Mouse (Mus musculus) small intestine, adult 10 weeks (tissue): Measurements from ENCODE around the gene Gsdma3. TPM values are rescaled to one million over a fixed set of nuclear protein-coding genes. Genes with fewer than 3 reads are reported as not detected.

Experiments used
- polyA plus RNA-seq: library from polyadenylated mRNA; stranded (reverse); fragments of 350-450 nt; fragmentation: Illumina TruSeq; extraction: RNeasy Lipid Tissue Mini Kit (QIAGEN cat#74804); gene quantifications from one replicate; pipeline ENCODE4 v1.2.3, GENCODE M21; 2014; ENCODE audit warnings: low replicate concordance

The Gsdma3 gene
- polyA plus RNA-seq = not detected

DNA sequence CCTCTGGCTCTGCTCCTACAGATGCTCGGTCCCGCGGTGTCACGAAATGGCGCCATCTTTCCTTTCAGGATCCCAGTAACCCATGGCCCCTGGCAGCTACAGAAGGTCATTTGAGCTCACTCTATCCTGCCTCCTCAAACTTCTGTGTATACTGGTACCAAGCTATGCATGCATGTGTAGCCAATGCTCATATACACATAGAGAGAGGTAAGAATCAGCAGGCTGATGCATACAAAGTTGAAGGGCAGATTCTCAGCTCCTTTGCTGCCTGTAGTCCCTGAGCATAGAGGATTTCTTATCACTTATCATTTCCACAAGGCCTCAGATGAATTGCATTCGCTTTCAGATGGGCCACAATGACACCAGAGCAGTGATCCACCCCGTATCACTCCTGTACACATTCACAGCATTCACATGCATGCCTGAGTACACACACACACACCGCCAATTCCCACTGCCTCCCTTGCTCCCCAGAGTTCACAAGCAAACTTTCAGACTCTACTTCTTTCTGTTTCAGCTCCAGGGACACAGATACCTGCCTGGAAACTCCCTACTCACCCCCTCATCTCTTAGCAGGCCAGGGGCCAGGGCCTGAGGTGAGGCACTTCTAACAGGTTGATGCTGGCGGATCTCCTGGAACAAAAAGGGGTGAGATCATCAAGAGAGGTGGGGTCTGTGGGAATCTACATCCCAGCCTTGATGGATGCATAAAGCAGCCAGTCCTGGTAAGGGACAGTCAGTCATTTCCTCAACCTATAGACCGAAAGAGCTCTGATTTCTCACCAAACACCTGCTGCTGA lies at the start of gene Gsdma3, which contains the start of gene Gm12355:
Gene Gsdma3 (plus strand): TSS at position 750 of the 800 bp plus-strand sequence.
Gene Gm12355 (minus strand): TSS at position 51 of the 800 bp plus-strand sequence.

DNA sequence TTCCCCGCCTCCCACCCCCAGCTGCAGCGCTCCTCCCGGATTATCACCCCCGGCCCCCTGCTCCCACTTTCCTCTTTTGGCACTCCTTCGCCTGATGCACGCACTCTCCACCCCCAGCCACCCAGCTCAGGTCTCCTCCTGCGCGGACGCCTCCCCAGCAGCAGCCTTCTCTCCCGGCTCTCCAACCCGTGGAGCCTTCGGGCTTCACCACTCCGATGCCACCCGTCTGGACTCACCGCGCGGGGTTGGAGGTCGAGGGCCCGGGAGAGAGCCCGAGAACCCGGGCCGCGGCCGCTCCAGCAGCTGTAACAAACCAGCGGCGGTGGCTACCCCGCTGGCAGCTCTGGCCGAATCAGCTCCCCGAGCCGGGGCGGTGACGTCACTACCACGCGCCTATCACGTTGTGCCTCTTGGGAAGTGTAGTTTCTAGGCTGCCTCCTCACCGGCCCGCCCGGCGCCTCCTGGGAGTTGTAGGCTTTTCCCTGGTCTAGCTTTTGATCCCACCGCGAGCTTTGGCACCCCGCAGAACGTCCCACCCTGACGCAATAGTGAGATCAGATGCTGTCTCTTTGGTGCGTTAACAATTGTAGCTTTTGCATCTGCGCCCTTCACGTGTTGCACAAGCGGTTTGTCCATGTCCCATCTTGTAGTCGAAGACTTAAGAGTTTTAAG lies 39.1 kb upstream of the Gsdma3 start, which contains the start of gene Ormdl3:
Gene Ormdl3 (minus strand): TSS at position 477 of the 672 bp plus-strand sequence.

DNA sequence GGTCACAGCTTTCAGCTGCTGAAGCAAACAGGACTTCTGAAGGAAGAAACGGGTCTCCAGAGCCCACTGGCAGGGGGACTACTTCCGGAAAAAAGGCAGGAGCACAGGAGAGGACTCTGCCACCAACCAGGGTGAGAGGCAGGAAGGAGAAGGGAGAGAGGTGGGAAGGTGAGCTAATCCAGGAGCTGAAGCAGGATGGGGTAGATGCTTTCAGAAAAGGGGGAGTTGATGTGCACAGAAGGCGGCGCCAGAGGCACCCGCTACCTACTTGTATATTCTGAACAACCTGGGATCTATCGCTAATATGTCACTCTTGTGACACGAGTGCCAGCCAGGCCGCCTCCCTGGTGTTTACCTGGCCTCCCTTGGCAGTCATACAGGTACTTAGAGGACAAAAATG lies 28.2 kb upstream of the Gsdma3 start, which contains the start of gene Lrrc3c:
Gene Lrrc3c (plus strand): TSS at position 301 of the 400 bp plus-strand sequence.

DNA sequence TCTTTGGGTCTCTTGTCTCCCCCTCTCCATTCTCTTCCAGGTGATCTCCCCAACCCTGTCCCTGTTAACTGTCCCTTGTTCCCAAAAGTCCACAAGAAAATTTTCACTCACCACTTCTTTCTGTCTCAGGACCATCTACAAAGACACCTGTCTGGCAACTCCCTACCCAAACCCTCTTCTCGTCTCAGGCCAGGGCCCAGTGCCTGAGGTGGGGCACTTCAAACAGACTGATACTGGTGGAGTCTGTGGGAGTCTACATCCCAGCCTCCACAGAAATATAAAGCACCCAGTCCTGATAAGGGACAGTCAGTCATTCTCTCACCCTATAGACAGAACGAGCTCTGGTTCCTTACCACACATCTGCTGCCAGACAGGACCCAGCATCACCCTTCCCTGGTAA lies 20.3 kb downstream of the Gsdma3 start, which contains the start of gene Gsdma2:
Gene Gsdma2 (plus strand): TSS at position 301 of the 400 bp plus-strand sequence.

DNA sequence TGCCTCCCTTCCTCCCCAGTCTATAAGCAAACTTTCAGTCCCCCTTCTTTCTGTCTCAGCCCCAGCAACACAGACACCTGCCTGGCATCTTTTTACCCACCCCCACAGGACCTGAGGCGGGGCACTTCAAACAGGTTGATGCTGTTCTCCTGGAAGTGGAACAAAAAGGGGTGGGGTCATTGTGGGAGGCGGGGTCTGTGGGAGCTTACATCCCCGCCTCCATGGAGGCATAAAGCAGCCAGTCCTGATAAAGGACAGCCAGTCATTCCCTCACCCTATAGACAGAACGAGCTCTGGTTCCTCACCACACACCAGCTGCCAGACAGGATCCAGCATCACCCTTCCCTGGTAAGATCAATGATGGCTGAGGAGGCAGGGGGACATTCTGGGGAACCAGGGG lies 37.9 kb downstream of the Gsdma3 start, which contains the start of gene Gsdma:
Gene Gsdma (plus strand): TSS at position 261 of the 400 bp plus-strand sequence.

DNA sequence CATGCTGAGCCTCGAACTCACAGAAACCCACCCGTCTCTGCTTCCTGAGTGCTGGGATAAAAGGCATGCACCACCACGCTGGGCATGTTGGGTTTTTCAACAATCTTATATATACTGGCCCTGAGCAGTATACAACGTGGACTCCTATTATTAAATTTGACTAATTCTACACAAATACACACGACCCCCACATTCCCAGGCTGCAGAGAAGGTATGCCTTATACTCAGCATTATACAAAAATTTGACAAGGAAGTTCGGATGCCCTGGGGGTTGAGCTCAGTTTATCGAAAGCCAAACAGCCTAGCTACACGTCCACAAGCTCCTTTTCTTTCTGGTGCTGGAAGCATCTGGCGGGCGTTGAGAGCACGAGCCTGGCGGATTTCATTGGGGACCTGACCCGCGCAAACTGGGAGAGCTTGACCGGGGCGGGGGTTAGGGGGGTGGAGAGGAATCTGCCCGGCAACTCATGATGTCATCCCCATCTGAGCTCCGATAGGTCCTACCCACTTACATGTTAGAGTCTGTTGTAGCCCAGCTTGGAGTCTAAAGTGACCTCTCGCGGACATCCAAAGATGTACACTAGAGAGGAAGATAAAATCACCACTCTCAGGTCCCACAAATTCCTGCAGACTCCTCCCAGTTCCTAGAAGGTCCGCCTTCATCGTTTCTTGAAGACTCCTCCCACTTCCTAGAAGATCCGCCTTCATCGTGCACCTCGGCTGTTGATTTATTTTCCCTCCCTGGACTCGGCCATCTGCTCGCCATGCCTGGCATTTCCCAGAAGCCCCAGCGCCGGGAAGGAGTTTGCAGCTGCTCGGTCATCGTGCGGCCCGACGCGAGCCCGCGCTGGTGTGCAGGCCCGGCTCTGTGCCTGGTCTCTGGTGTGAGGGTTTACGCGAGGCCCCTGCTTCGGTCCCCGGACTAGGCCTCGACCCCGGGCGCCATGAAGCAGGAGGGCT lies 55.9 kb downstream of the Gsdma3 start, which contains the start of gene Psmd3:
Gene Psmd3 (plus strand): TSS at position 769 of the 960 bp plus-strand sequence.

Other genes starting within 250 kb of the Gsdma3 start
- gene Tcap, start 242.5 kb upstream of the Gsdma3 start, polyA plus RNA-seq = not detected
- not detected for gene Pnmt, start 239.9 kb upstream of the Gsdma3 start, polyA plus RNA-seq
- gene Pgap3, start 225.9 kb upstream of the Gsdma3 start, polyA plus RNA-seq = not detected
- 2.1 TPM for gene Erbb2, start 213.9 kb upstream of the Gsdma3 start, polyA plus RNA-seq
- gene Mien1, start 187.4 kb upstream of the Gsdma3 start, polyA plus RNA-seq = 31.8 TPM
- gene Grb7, start 180.0 kb upstream of the Gsdma3 start, polyA plus RNA-seq = 2.2 TPM
- gene Ikzf3, start 80.3 kb upstream of the Gsdma3 start, polyA plus RNA-seq = 5.1 TPM
- 1.0 TPM for gene Zpbp2, start 75.3 kb upstream of the Gsdma3 start, polyA plus RNA-seq
- 5.3 TPM for gene Ormdl3, start 39.0 kb upstream of the Gsdma3 start, polyA plus RNA-seq
- not detected for gene Lrrc3c, start 28.1 kb upstream of the Gsdma3 start, polyA plus RNA-seq
- gene Gm12355, start 699 bp upstream of the Gsdma3 start, polyA plus RNA-seq = not detected
- gene Gsdma2, start 20.4 kb downstream of the Gsdma3 start, polyA plus RNA-seq = 0.71 TPM
- gene Gsdma, start 38.0 kb downstream of the Gsdma3 start, polyA plus RNA-seq = 0.33 TPM
- gene Psmd3, start 56.2 kb downstream of the Gsdma3 start, polyA plus RNA-seq = 9.9 TPM
- not detected for gene Csf3, start 74.9 kb downstream of the Gsdma3 start, polyA plus RNA-seq
- gene Med24, start 103.1 kb downstream of the Gsdma3 start, polyA plus RNA-seq = 0.97 TPM
- 3.7 TPM for gene Thra, start 114.3 kb downstream of the Gsdma3 start, polyA plus RNA-seq
- 3.0 TPM for gene Nr1d1, start 149.0 kb downstream of the Gsdma3 start, polyA plus RNA-seq
- gene Msl1, start 169.2 kb downstream of the Gsdma3 start, polyA plus RNA-seq = 71.9 TPM
- gene Casc3, start 178.5 kb downstream of the Gsdma3 start, polyA plus RNA-seq = 18.7 TPM
- 4.2 TPM for gene Rapgefl1, start 210.4 kb downstream of the Gsdma3 start, polyA plus RNA-seq
- gene Wipf2, start 237.3 kb downstream of the Gsdma3 start, polyA plus RNA-seq = 19.3 TPM